Mouse (Mus musculus): ENCODE data around the gene Tmed2.
"Not testable (repeated sequence)": the region's sequence is repeated elsewhere in the genome, so short reads cannot be mapped to it uniquely, and the experiment has no call there.

Tmed2 gene

GRCm38 (mm10) chr5:124575467-124575866, 35.0 kb downstream of the Tmed2 start:
- DNase-seq (ENCODE audit: low spot score in 2 of 2), result no peak

GRCm38 (mm10) chr5:124578633-124579317, 38.3 kb downstream of the Tmed2 start, which contains the start of the genes Eif2b1 and Gtf2h3:
Eif2b1 (minus strand) TSS chr5:124579131.
Gtf2h3 (plus strand) TSS chr5:124579140.
- peak; percentile 88 to 92 for DNase-seq (ENCODE audit: low spot score in 2 of 2)

GRCm38 (mm10) chr5:124582515-124582914, 42.0 kb downstream of the Tmed2 start:
- no peak for DNase-seq (ENCODE audit: low spot score in 2 of 2)

GRCm38 (mm10) chr5:124592768-124593167, 52.3 kb downstream of the Tmed2 start:
- DNase-seq (ENCODE audit: low spot score in 2 of 2), result no peak

- DNase-seq (ENCODE audit: low spot score in 2 of 2), result peak; percentile 83 to 87
Measured at GRCm38 (mm10) chr5:124598224-124599174, 58.0 kb downstream of the Tmed2 start.

GRCm38 (mm10) chr5:124599726-124600125, 59.2 kb downstream of the Tmed2 start:
- not testable (repeated sequence) for DNase-seq (ENCODE audit: low spot score in 2 of 2)

Data from frontal cortex, postnatal 25 days (tissue).